Mouse (Mus musculus) neural tube, embryonic 13.5 days (tissue): ENCODE measurements around the gene Ppat. TPM values are rescaled to one million over a fixed set of nuclear protein-coding genes. Genes with fewer than 3 reads are reported as not detected.
"Not testable (repeated sequence)": the region's sequence is repeated elsewhere in the genome, so short reads cannot be mapped to it uniquely, and the experiment has no call there.

Source experiments
- ATAC-seq: fragments of 200-750 bp; cut with Nextera tagmentation; 2 replicates; pipeline ENCODE4 v1.8.0; 2017; ENCODE audit warnings: low read depth, mild to moderate bottlenecking, moderate TSS enrichment, moderate library complexity
- H3K27ac ChIP-seq: fragments of 300-500 bp; sonication (generic); replicated peaks from 2 replicates; pipeline ENCODE4 v1.5.1; 2015; ENCODE audit warnings: moderate library complexity, mild to moderate bottlenecking, inconsistent platforms
- H3K27me3 ChIP-seq: fragments of 300-500 bp; sonication (generic); 2 replicates; pipeline ENCODE4 v1.6.1; 2015; ENCODE audit warnings: mild to moderate bottlenecking, inconsistent platforms
- H3K36me3 ChIP-seq: fragments of 300-500 bp; sonication (generic); 2 replicates; pipeline ENCODE4 v1.6.1; 2015; ENCODE audit warnings: mild to moderate bottlenecking, inconsistent platforms
- H3K4me1 ChIP-seq: fragments of 300-500 bp; sonication (generic); replicated peaks from 2 replicates; pipeline ENCODE4 v1.6.1; 2015; ENCODE audit warnings: inconsistent platforms
- H3K4me2 ChIP-seq: fragments of 300-500 bp; sonication (generic); 2 replicates; pipeline ENCODE4 v1.6.1; 2015; ENCODE audit warnings: inconsistent platforms, mild to moderate bottlenecking, moderate library complexity
- H3K4me3 ChIP-seq: fragments of 300-500 bp; sonication (generic); 2 replicates; pipeline ENCODE4 v1.5.1; 2015; ENCODE audit warnings: mild to moderate bottlenecking, inconsistent platforms
- H3K9ac ChIP-seq: fragments of 300-500 bp; sonication (generic); 2 replicates; pipeline ENCODE4 v1.6.1; 2015; ENCODE audit warnings: moderate library complexity, mild to moderate bottlenecking, inconsistent platforms
- H3K9me3 ChIP-seq: fragments of 300-500 bp; sonication (generic); 2 replicates; pipeline ENCODE4 v1.6.1; 2016; ENCODE audit warnings: inconsistent platforms
- WGBS: fragments of 180-500 bp; shearing (Covaris S2); methylation state at CpG from one replicate; pipeline ENCODE4 v1.1.7; 2015; 5-methylcytosine and 5-hydroxymethylcytosine counted together
- polyA plus RNA-seq: library from polyadenylated mRNA; unstranded; fragments of >200 nt; fragmentation: Nextera tagmentation; extraction: Ambion mirVana; gene quantifications from 2 replicates; pipeline ENCODE4 v1.2.1, GENCODE M21; 2015

The Ppat gene
- polyA plus RNA-seq, 1 experiment from 2014 or later, result 12.9 TPM

DNA sequence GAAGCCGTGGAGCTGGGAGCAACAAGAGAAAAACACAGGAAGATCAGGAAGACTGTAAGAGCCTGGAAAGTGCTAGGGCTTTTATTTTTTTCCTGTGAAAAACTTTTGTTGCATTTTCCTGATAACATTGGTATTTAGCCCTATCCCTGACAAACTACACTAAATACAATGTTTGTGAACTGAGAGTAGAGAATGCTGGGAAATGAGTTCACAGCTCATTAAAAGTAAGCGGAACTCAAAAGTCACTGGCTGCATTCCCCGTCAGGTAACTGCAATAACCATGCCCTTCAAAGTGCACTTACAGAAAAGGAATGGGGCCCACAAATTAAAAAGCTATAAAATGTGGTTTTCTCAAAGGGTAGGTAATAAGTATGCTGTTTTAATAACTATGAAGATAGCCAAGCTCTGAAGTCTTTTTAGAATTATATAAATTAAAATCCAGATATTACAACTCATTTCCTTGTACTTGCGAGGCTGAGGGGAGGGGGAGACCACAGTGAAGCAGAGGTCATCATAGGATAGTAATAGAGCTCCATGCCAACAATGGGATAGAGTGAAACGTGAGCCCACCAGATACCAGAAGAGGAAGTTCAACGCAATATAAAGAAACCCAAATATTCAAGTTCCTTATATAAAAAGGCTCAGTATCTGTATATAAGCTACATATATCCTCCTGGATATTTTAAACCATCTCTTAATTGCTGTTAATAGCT lies 6.3 kb downstream of the Ppat start:
- 80% methylated on average over 6 of the region's 6 CpGs for WGBS
- no peak overlapping the region for H3K4me2 ChIP-seq

DNA sequence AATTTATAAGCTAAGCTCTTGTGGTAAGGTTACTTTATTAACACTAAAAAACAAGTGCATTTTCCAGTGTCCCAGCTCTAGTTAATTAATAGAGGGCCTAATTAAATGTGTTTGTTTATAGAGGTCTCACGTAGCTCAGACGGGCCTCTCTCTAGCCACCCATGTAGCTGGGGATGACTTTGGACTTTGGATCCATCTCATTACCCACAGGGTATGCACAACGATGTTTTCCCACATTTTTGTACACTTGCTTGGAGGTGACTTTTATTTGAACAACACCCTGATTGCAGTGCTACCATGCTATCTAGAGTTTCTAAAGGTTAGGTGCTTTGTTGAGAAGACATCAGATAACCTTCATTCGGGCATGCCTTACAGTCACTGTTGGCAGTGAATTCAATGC lies 8.9 kb downstream of the Ppat start:
- peaks cover 15% of the 10 kb centered on the region for H3K36me3 ChIP-seq
- H3K4me3 ChIP-seq, result no peak overlapping the region
- no peak for ATAC-seq
- no peak overlapping the region for H3K27ac ChIP-seq
- H3K9me3 ChIP-seq, result peaks cover 8% of the 10 kb centered on the region; the same call in 1 of the 2 replicates
- no peak overlapping the region for H3K9ac ChIP-seq
- H3K27me3 ChIP-seq, result no peaks in the 10 kb centered on the region
- H3K4me1 ChIP-seq, result 0 out of 2 replicates have a peak, but pooled peaks cover 3% of the 10 kb centered on the region
- H3K4me2 ChIP-seq, result no peak overlapping the region
- WGBS, result 88% methylated on average over 4 of the region's 4 CpGs

More for the DNA sequence above, 6.3 kb downstream of the Ppat start:
- H3K9me3 ChIP-seq, result no peaks in the 10 kb centered on the region
- H3K4me1 ChIP-seq, result peaks cover 12% of the 10 kb centered on the region
- no peak for ATAC-seq
- H3K4me3 ChIP-seq, result no peak overlapping the region
- peaks cover 8% of the 10 kb centered on the region; the same call in 1 of the 2 replicates for H3K36me3 ChIP-seq
- no peak overlapping the region for H3K9ac ChIP-seq
- no peak overlapping the region for H3K27ac ChIP-seq
- H3K27me3 ChIP-seq, result no peaks in the 10 kb centered on the region

DNA sequence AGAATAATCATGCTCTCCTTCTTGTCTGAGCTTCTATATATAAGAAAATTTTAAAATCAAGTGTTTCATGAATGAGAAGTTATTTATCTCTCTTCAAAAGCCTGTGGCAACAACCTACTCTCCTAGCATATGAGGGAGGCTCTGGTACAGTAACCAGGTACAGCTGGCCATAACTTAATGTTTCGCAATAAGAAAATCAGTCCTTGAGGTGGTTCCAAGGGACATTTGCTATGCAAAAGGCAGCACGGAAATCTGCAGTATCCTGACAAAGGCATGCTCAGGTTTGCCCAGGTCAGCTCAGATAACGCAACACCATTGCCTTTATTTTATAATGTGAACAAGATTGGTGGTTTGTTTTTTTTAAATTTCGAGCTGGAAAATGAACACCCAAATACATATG lies 9.4 kb downstream of the Ppat start:
- no peak overlapping the region for H3K4me3 ChIP-seq
- ATAC-seq, result no peak
- peaks cover 8% of the 10 kb centered on the region; the same call in 1 of the 2 replicates for H3K9me3 ChIP-seq
- H3K27ac ChIP-seq, result no peak overlapping the region
- 0 out of 2 replicates have a peak, but pooled peaks cover 3% of the 10 kb centered on the region for H3K4me1 ChIP-seq
- WGBS, result 97% methylated on average over 4 of the region's 4 CpGs
- no peak overlapping the region for H3K4me2 ChIP-seq
- H3K9ac ChIP-seq, result no peak overlapping the region
- peaks cover 15% of the 10 kb centered on the region for H3K36me3 ChIP-seq
- no peaks in the 10 kb centered on the region for H3K27me3 ChIP-seq

DNA sequence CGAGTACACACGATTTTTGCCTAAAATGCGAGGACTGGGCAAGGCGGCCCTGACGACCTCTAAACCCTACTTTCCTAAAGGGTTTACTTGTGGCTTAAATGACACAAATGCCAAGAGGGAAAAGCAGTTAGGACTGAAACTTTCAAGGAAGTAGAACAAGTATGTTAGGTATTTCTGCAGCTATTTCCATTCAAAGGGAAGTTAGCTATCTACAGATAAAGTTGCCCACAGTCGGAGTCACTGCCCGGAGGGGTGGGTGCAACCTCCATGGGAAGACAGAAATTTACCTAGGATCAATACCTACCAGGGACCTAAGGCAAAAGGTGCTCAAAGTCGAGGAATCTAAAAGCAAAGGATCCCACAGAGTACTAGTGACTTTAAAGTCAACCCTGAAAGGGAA lies 11.7 kb downstream of the Ppat start:
- no peak overlapping the region for H3K27ac ChIP-seq
- no peak overlapping the region for H3K4me3 ChIP-seq
- 98% methylated on average over 8 of the region's 8 CpGs for WGBS
- no peaks in the 10 kb centered on the region for H3K27me3 ChIP-seq
- no peak for ATAC-seq
- H3K4me1 ChIP-seq, result no peaks in the 10 kb centered on the region
- H3K9ac ChIP-seq, result no peak overlapping the region
- no peak overlapping the region for H3K4me2 ChIP-seq
- peaks cover 8% of the 10 kb centered on the region; the same call in 1 of the 2 replicates for H3K9me3 ChIP-seq
- peaks cover 15% of the 10 kb centered on the region for H3K36me3 ChIP-seq

DNA sequence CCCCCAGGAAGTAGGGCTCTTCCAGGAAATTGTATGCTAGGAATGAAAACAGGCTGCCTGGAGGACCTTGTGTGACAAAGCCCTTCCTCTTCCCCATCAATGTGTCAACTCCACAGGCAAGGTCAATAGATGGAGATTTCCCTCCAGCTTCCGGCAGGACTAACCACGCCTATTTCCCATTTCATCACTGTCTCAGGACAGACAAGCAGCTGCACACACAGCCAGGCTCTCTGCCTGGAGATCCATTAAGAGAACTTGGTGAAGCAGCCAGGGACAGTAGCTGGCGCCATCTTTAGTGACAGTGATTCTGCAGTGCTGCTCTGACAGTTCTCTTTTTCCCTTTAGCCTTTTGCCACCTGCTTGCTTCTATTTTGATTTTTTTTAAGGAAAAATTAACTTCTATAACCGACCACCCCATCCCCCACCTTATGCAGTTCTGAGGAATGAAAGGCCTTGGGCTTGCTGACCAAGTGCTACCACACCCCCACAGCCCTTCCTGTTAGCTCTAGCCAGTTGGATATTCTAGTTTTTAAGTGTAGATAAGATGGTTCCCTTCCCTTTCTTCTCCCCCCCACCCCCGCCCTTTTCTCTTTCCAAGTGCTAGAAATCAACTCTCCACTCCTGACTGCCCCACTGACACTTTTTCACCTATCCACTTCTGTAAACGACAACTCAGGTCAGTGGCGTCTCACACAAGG lies 22.0 kb downstream of the Ppat start:
- Histone ChIP-seq H3K36me3 (peaks cover 28% of the 10 kb centered on the region), H3K4me3 (no peak overlapping the region), H3K9me3 (0 out of 2 replicates have a peak, but pooled peaks cover 12% of the 10 kb centered on the region), H3K4me1 (no peaks in the 10 kb centered on the region), H3K9ac (no peak overlapping the region), H3K27me3 (no peaks in the 10 kb centered on the region), H3K27ac (no peak overlapping the region), H3K4me2 (no peak overlapping the region)
- ATAC-seq, result no peak
- 79% methylated on average over 7 of the region's 7 CpGs for WGBS

DNA sequence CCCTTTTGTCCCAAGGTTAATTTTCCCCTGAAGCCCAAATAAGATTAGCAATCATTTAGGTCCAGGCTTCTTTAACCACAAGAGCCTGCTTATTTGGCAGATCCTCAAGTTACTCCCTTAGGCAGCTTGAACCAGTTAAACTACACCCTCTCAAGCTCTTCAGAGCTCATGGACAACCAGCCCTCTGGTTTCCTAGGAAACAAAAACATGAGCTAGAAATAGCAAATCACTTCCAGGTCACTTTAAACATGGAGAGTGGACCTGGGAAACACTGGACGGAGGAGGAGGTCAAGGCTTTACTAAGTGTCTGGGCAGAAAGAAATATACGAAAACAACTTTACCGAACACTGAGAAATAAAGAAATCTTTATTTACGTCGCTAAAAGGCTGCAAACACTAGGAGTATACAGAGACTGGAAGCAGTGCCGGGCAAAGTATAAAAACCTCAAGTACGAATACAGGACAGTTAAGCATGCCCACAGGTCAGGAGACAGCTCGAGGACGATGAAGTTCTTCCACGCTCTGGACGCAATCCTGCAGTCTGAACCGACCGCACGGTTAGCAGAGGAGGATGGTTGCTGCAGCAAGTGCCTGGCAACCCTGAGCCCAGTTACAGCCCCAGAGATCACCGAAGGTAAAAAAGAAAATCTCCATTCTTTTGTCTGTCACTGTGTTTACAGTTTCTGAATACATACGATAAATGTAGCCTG lies 23.1 kb downstream of the Ppat start:
- no peak overlapping the region for H3K9ac ChIP-seq
- H3K4me1 ChIP-seq, result no peaks in the 10 kb centered on the region
- H3K9me3 ChIP-seq, result 0 out of 2 replicates have a peak, but pooled peaks cover 12% of the 10 kb centered on the region
- no peak overlapping the region for H3K4me2 ChIP-seq
- H3K4me3 ChIP-seq, result no peak overlapping the region
- H3K27me3 ChIP-seq, result no peaks in the 10 kb centered on the region
- WGBS, result 86% methylated on average over 16 of the region's 16 CpGs
- H3K27ac ChIP-seq, result no peak overlapping the region
- no peak for ATAC-seq
- H3K36me3 ChIP-seq, result peaks cover 28% of the 10 kb centered on the region

DNA sequence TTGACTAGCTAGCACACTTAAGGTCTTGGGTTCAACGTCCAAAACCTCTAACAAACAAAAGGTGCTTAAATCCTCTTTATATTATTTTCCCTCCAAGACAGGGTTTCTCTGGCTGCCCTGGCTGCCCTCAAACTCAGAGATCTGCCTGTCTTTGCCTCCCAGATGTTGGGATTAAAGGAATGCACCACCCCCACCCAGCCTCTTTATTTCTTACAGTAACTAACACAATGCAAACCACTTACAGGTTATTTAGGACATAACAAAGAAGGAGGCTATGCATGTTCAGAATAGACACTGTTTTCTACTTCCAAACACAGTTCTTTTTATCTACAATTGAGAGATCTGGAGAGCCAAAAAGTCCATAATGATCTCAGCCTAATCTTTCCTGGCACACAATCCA lies 27.1 kb downstream of the Ppat start:
- Histone ChIP-seq H3K27me3 (no peaks in the 10 kb centered on the region), H3K36me3 (peaks cover 46% of the 10 kb centered on the region), H3K4me2 (no peak overlapping the region), H3K4me3 (no peak overlapping the region), H3K4me1 (no peaks in the 10 kb centered on the region), H3K27ac (no peak overlapping the region), H3K9me3 (0 out of 2 replicates have a peak, but pooled peaks cover 12% of the 10 kb centered on the region), H3K9ac (no peak overlapping the region)
- ATAC-seq, result no peak
- WGBS, result 83% methylated on average over 1 of the region's 1 CpGs

DNA sequence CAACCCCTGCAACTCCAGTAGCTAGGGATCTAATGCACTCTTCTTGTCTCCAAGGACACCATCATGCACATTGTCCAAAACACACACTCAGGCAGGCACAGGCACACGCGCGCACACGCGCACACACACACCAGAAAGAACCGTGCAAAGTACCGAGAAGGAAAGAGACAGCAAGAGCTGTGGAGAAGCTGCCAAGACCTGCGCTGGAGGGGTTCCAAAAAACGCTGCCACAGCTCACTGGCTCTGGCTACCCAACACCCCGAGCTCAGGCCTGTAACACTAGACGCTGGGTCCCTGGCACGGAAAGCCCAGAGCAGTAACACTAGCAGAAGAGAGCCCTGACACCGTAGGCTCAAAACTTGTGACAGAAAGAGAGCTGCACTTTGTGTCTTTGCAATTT lies 27.9 kb downstream of the Ppat start:
- 0 out of 2 replicates have a peak, but pooled peaks cover 10% of the 10 kb centered on the region for H3K9me3 ChIP-seq
- no peak overlapping the region for H3K27ac ChIP-seq
- WGBS, result 89% methylated on average over 13 of the region's 13 CpGs
- no peaks in the 10 kb centered on the region for H3K27me3 ChIP-seq
- peaks cover 52% of the 10 kb centered on the region for H3K36me3 ChIP-seq
- H3K4me1 ChIP-seq, result no peaks in the 10 kb centered on the region
- no peak overlapping the region for H3K9ac ChIP-seq
- H3K4me2 ChIP-seq, result no peak overlapping the region
- ATAC-seq, result no peak
- no peak overlapping the region for H3K4me3 ChIP-seq

DNA sequence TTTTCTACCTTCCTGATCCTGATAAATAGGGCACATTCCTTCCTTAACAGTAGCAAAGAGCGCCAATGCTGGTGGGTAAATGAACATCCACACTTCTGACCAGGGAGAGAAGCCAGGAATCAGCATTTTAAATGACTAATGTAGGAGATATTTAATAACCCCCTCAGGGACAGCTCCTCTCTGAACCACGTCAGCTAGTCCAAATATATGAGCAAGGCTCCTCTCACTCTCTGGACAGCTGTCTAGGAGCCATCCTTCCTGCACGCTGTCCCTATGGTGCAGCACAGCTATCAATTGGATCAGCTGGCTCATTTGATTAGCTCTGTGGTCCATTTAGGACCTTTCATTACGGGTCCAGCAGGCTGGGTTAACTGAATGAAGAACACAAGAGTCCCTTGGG lies 28.5 kb downstream of the Ppat start:
- H3K36me3 ChIP-seq, result peaks cover 58% of the 10 kb centered on the region
- no peak for ATAC-seq
- no peaks in the 10 kb centered on the region for H3K27me3 ChIP-seq
- H3K9ac ChIP-seq, result no peak overlapping the region
- no peak overlapping the region for H3K4me2 ChIP-seq
- no peak overlapping the region for H3K4me3 ChIP-seq
- 0 out of 2 replicates have a peak, but pooled peaks cover 6% of the 10 kb centered on the region for H3K9me3 ChIP-seq
- no peaks in the 10 kb centered on the region for H3K4me1 ChIP-seq
- H3K27ac ChIP-seq, result no peak overlapping the region
- 69% methylated on average over 4 of the region's 4 CpGs for WGBS

DNA sequence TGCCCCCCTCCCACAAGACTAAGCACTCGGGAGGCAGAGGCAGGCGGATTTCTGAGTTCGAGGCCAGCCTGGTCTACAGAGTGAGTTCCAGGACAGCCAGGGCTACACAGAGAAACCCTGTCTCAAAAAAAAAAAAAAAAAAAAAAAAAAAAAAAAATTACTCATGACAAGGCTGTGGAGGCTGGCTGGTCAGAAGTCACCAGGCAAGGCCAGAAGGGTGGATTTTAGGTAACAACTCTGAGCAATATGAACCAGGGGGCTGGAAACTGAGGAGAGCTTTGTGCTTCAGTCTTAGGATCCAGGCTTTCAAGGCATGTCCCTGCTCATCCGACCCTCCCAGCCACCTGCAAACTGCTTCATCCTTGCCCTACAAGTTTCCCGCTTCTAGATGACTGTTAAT lies 38.9 kb downstream of the Ppat start:
- not testable (repeated sequence) for H3K4me3 ChIP-seq, H3K4me2 ChIP-seq, H3K9me3 ChIP-seq, H3K27me3 ChIP-seq, H3K9ac ChIP-seq, H3K27ac ChIP-seq, H3K4me1 ChIP-seq, ATAC-seq
- peaks cover 16% of the 10 kb centered on the region for H3K36me3 ChIP-seq
- WGBS, result 97% methylated on average over 5 of the region's 5 CpGs

DNA sequence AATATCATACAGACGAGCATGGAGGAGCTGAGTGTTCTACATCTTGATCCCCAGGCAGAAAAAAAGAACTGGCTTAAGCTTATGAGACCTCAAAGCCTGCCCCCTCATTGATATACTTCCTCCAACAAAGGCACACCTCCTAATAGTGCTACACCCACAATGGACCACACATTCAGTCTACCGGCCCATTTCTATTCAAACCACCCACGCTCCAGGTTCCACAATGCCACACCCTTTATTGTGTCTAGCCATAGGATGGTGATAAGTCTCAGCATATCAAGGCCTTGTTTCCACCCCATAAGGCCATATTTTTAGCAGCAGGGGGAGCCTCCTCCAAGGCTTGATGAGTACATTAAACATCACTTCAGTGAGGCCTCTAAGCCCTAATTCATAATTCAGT lies 40.6 kb downstream of the Ppat start:
- Histone ChIP-seq H3K27ac (no peak overlapping the region), H3K36me3 (peaks cover 14% of the 10 kb centered on the region), H3K27me3 (no peaks in the 10 kb centered on the region), H3K9ac (no peak overlapping the region), H3K4me1 (peaks cover 8% of the 10 kb centered on the region), H3K9me3 (no peaks in the 10 kb centered on the region), H3K4me3 (no peak overlapping the region), H3K4me2 (no peak overlapping the region)
- no peak for ATAC-seq
- 82% methylated on average over 3 of the region's 3 CpGs for WGBS

DNA sequence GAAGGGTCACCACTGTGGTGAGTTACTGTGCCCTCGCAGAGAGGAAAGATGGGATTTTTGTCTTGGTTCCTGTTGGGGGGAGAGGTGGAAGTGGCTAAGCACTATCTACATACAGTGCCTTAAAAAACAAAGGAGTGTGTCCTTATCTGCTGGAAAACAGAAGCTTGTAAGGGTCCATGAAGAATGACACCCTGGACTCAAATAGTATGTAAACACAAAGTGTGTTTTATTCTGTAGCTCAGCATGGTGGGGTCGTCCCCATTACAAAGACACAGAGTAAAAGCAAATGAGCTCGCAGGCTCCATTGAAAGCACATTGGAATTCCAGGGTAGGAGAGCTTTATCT lies 45.3 kb downstream of the Ppat start:
- ATAC-seq, result no peak

More for the DNA sequence above, 45.3 kb downstream of the Ppat start:
- WGBS, result 31% methylated on average over 3 of the region's 3 CpGs
- peaks cover 14% of the 10 kb centered on the region for H3K4me1 ChIP-seq
- H3K9me3 ChIP-seq, result no peaks in the 10 kb centered on the region
- H3K4me3 ChIP-seq, result peak overlapping the region; percentile 74
- H3K27me3 ChIP-seq, result no peaks in the 10 kb centered on the region
- H3K36me3 ChIP-seq, result no peaks in the 10 kb centered on the region
- H3K9ac ChIP-seq, result peak overlapping the region; percentile 87
- H3K4me2 ChIP-seq, result peak overlapping the region; percentile 79
- peak overlapping the region; percentile 91 for H3K27ac ChIP-seq
